Mouse (Mus musculus): ENCODE data around the gene Ndnf.

Ndnf gene

GRCm38 (mm10) chr6:65758214-65758613 is 86.8 kb downstream of the Ndnf start:
- DNase-seq (ENCODE audit: low spot score in 2 of 2) = no peak

- no peak for DNase-seq (ENCODE audit: low spot score in 2 of 2)
These were observed 87.8 kb downstream of the Ndnf start for GRCm38 (mm10) chr6:65759174-65759573.

- DNase-seq (ENCODE audit: low spot score in 2 of 2) = no peak
These were observed 88.7 kb downstream of the Ndnf start for GRCm38 (mm10) chr6:65760073-65760472.

All from urinary bladder, postnatal 4 days (tissue).